Mouse (Mus musculus): Measurements from ENCODE around the gene Gm3194. TPM values are rescaled to one million over a fixed set of nuclear protein-coding genes. Genes with fewer than 3 reads are reported as not detected.
"Not testable (repeated sequence)": the region's sequence is repeated elsewhere in the genome, so short reads cannot be mapped to it uniquely, and the experiment has no call there.

Gm3194 gene
- 2.7 and 3.1 TPM in 2 replicates for total RNA-seq (2014; rRNA removed)
- polyA plus RNA-seq (2015; fragmentation: Nextera tagmentation; extraction: Ambion mirVana): 0.42 and 3.0 TPM in 2 replicates

GRCm38 (mm10) chr14:5455367-5455766 lies at the start of gene Gm3194:
Gm3194 (minus strand) TSS chr14:5455467.
- not testable (repeated sequence) for H3K27ac ChIP-seq (ENCODE audit: low read depth, low read length); DNase-seq (ENCODE audit: low spot score); H3K36me3 ChIP-seq (ENCODE audit: insufficient read depth, low read length); H3K27me3 ChIP-seq (ENCODE audit: insufficient read depth, low read length); H3K4me2 ChIP-seq (ENCODE audit: low read depth, low read length, poor library complexity, severe bottlenecking); H3K9me3 ChIP-seq (ENCODE audit: low read length); H3K4me3 ChIP-seq (ENCODE audit: low read depth, low read length); ATAC-seq (ENCODE audit: low FRiP score); H3K4me1 ChIP-seq (ENCODE audit: insufficient read depth, low read length); H3K9ac ChIP-seq (replicated peaks; ENCODE audit: low read length, poor library complexity, severe bottlenecking)
- no CpG with 5 or more reads among the region's 3 CpGs for WGBS

- H3K9me3 ChIP-seq (ENCODE audit: low read length); H3K4me2 ChIP-seq (ENCODE audit: low read depth, low read length, poor library complexity, severe bottlenecking); DNase-seq (ENCODE audit: low spot score); H3K27me3 ChIP-seq (ENCODE audit: insufficient read depth, low read length); ATAC-seq (ENCODE audit: low FRiP score); H3K27ac ChIP-seq (ENCODE audit: low read depth, low read length); H3K36me3 ChIP-seq (ENCODE audit: insufficient read depth, low read length); H3K9ac ChIP-seq (replicated peaks; ENCODE audit: low read length, poor library complexity, severe bottlenecking); H3K4me1 ChIP-seq (ENCODE audit: insufficient read depth, low read length); H3K4me3 ChIP-seq (ENCODE audit: low read depth, low read length): not testable (repeated sequence)
- WGBS: no CpG with 5 or more reads among the region's 35 CpGs
These were observed 46.1 kb upstream of the Gm3194 start, which contains the start of gene Gm3488 for GRCm38 (mm10) chr14:5501374-5501773. Gm3488 (plus strand) TSS chr14:5501674.

GRCm38 (mm10) chr14:5483907-5484306 lies 28.6 kb upstream of the Gm3194 start, which contains the start of gene Gm3187:
Gm3187 (plus strand) TSS chr14:5484207.
- H3K4me2 ChIP-seq (ENCODE audit: low read depth, low read length, poor library complexity, severe bottlenecking); H3K9ac ChIP-seq (replicated peaks; ENCODE audit: low read length, poor library complexity, severe bottlenecking); H3K27me3 ChIP-seq (ENCODE audit: insufficient read depth, low read length); ATAC-seq (ENCODE audit: low FRiP score); H3K4me3 ChIP-seq (ENCODE audit: low read depth, low read length); H3K36me3 ChIP-seq (ENCODE audit: insufficient read depth, low read length); H3K27ac ChIP-seq (ENCODE audit: low read depth, low read length); H3K4me1 ChIP-seq (ENCODE audit: insufficient read depth, low read length); H3K9me3 ChIP-seq (ENCODE audit: low read length); DNase-seq (ENCODE audit: low spot score): not testable (repeated sequence)
- WGBS: 92% methylated on average over 4 of the region's 5 CpGs

DNA sequence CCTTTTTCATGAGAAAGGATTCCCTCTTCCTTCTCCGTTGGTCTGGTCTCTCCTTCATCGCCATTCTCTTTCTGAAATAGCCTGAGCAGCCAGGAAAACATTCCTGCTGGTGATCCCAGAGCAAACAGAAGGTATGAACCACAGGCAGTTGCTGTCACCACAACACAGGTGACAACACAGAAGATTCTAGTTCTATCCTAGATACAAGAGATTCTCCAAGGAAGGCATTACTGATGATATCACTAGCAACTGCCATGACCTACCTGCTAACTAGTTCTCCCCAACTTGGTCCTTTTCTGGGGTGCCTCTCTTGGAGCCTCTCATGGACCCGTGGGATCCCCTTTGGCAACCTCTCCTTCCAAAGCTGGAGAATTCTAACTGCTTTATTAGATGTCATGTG lies 22.5 kb upstream of the Gm3194 start, which contains the start of gene Gm8246:
Gene Gm8246 (minus strand): TSS at position 101 of the 400 bp plus-strand sequence.
- H3K36me3 ChIP-seq (ENCODE audit: insufficient read depth, low read length); H3K27me3 ChIP-seq (ENCODE audit: insufficient read depth, low read length); H3K27ac ChIP-seq (ENCODE audit: low read depth, low read length); H3K4me1 ChIP-seq (ENCODE audit: insufficient read depth, low read length); DNase-seq (ENCODE audit: low spot score); H3K4me3 ChIP-seq (ENCODE audit: low read depth, low read length); H3K9ac ChIP-seq (replicated peaks; ENCODE audit: low read length, poor library complexity, severe bottlenecking); H3K9me3 ChIP-seq (ENCODE audit: low read length); ATAC-seq (ENCODE audit: low FRiP score); H3K4me2 ChIP-seq (ENCODE audit: low read depth, low read length, poor library complexity, severe bottlenecking): not testable (repeated sequence)
- WGBS: no CpG with 5 or more reads among the region's 3 CpGs

GRCm38 (mm10) chr14:5460469-5460868 lies 5.2 kb upstream of the Gm3194 start:
- not testable (repeated sequence) for H3K4me1 ChIP-seq (ENCODE audit: insufficient read depth, low read length); H3K27me3 ChIP-seq (ENCODE audit: insufficient read depth, low read length); H3K4me3 ChIP-seq (ENCODE audit: low read depth, low read length); H3K36me3 ChIP-seq (ENCODE audit: insufficient read depth, low read length); DNase-seq (ENCODE audit: low spot score); H3K4me2 ChIP-seq (ENCODE audit: low read depth, low read length, poor library complexity, severe bottlenecking); H3K9me3 ChIP-seq (ENCODE audit: low read length); H3K27ac ChIP-seq (ENCODE audit: low read depth, low read length); H3K9ac ChIP-seq (replicated peaks; ENCODE audit: low read length, poor library complexity, severe bottlenecking)
- no CpG with 5 or more reads among the region's 19 CpGs for WGBS
- ATAC-seq (ENCODE audit: low FRiP score): peak; percentile 76

DNA sequence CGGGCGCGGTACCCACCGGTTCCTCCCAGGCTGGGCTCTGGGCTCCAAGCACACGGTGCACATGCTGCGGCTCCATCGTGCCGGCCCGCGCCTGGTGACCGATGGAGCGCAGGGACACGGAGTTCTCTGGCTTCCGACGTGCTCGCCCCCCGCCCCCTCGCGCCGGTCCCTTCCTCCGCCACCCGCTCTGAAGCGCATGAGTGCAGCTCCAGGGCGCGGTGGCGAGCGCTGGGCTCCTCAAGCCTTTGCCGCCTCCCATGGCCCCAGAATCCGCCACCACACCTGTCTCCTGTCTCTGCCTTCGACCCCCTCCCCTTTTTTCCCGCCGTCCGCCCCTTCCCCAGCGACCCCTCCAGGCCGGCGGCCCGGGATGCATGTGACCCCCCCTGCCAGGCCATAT lies 66.3 kb downstream of the Gm3194 start, which contains the start of gene Gm3500:
Gene Gm3500 (minus strand): TSS at position 101 of the 400 bp plus-strand sequence.
- H3K27ac ChIP-seq (ENCODE audit: low read depth, low read length); H3K4me2 ChIP-seq (ENCODE audit: low read depth, low read length, poor library complexity, severe bottlenecking); H3K4me1 ChIP-seq (ENCODE audit: insufficient read depth, low read length); ATAC-seq (ENCODE audit: low FRiP score); H3K9ac ChIP-seq (replicated peaks; ENCODE audit: low read length, poor library complexity, severe bottlenecking); H3K36me3 ChIP-seq (ENCODE audit: insufficient read depth, low read length); H3K27me3 ChIP-seq (ENCODE audit: insufficient read depth, low read length); DNase-seq (ENCODE audit: low spot score); H3K4me3 ChIP-seq (ENCODE audit: low read depth, low read length); H3K9me3 ChIP-seq (ENCODE audit: low read length): not testable (repeated sequence)
- no CpG with 5 or more reads among the region's 37 CpGs for WGBS

Other genes with a start within 250 kb of the Gm3194 start
- gene Gm3526, start 194.9 kb downstream of the Gm3194 start, total RNA-seq (2014; rRNA removed): not detected in 2 replicates
- not detected in 2 replicates for gene Gm3526, start 194.9 kb downstream of the Gm3194 start, polyA plus RNA-seq (2015; fragmentation: Nextera tagmentation; extraction: Ambion mirVana)
- gene Gm3542, start 120.5 kb downstream of the Gm3194 start, total RNA-seq (2014; rRNA removed): not detected in 2 replicates
- gene Gm3542, start 120.5 kb downstream of the Gm3194 start, polyA plus RNA-seq (2015; fragmentation: Nextera tagmentation; extraction: Ambion mirVana): not detected in 2 replicates
- gene Gm3500, start 66.4 kb downstream of the Gm3194 start, total RNA-seq (2014; rRNA removed): 1.2 TPM in 1 of 2 replicates, not detected in the other
- 2.0 and 2.8 TPM in 2 replicates for gene Gm3500, start 66.4 kb downstream of the Gm3194 start, polyA plus RNA-seq (2015; fragmentation: Nextera tagmentation; extraction: Ambion mirVana)
- not detected in 2 replicates for gene Gm8246, start 22.4 kb upstream of the Gm3194 start, total RNA-seq (2014; rRNA removed)
- gene Gm8246, start 22.4 kb upstream of the Gm3194 start, polyA plus RNA-seq (2015; fragmentation: Nextera tagmentation; extraction: Ambion mirVana): not detected in 2 replicates
- 0.19 TPM in 1 of 2 replicates, not detected in the other for gene Gm3187, start 28.7 kb upstream of the Gm3194 start, total RNA-seq (2014; rRNA removed)
- gene Gm3187, start 28.7 kb upstream of the Gm3194 start, polyA plus RNA-seq (2015; fragmentation: Nextera tagmentation; extraction: Ambion mirVana): 0.23 TPM in 1 of 2 replicates, not detected in the other
- gene Gm3488, start 46.2 kb upstream of the Gm3194 start, total RNA-seq (2014; rRNA removed): 7.2 and 14.5 TPM in 2 replicates
- gene Gm3488, start 46.2 kb upstream of the Gm3194 start, polyA plus RNA-seq (2015; fragmentation: Nextera tagmentation; extraction: Ambion mirVana): 17.7 and 19.2 TPM in 2 replicates
- gene Gm3532, start 83.0 kb upstream of the Gm3194 start, total RNA-seq (2014; rRNA removed): not detected in 2 replicates
- gene Gm3532, start 83.0 kb upstream of the Gm3194 start, polyA plus RNA-seq (2015; fragmentation: Nextera tagmentation; extraction: Ambion mirVana): not detected in 2 replicates
- not detected in 2 replicates for gene Gm8265, start 177.6 kb upstream of the Gm3194 start, total RNA-seq (2014; rRNA removed)
- gene Gm8265, start 177.6 kb upstream of the Gm3194 start, polyA plus RNA-seq (2015; fragmentation: Nextera tagmentation; extraction: Ambion mirVana): not detected in 2 replicates
- gene Gm9603, start 232.0 kb upstream of the Gm3194 start, total RNA-seq (2014; rRNA removed): not detected in 2 replicates
- gene Gm9603, start 232.0 kb upstream of the Gm3194 start, polyA plus RNA-seq (2015; fragmentation: Nextera tagmentation; extraction: Ambion mirVana): not detected in 2 replicates

Data from midbrain, postnatal 0 days (tissue).